In the genomic region with DNA sequence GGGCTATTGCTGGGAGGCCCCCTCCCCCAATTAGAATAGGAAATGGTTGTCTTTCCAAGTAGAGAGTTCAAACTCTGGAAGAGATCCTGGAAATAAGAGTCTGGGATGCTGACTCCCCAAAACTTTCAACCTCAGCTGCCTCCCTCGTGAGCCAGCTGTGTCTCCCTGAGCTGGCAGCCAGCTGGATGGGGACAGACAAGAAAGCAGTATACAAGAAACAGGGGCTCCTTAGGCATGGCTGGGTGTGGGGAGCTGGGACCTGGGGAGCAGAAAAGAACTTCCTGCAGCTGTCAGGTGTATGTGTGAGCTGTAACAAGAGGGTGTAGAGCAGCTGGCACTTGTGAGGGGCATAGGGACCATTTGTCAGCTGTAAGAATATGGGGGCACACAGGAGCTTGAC, we compare ENCODE assay signal across 9 mouse cellular contexts. TPM values are rescaled to one million over a fixed set of nuclear protein-coding genes. Genes with fewer than 3 reads are reported as not detected.
DNase-seq lines count a peak whose midpoint lies in the region; ATAC-seq and TF ChIP-seq lines count a peak whose summit lies in the region.
"Had no signal": no experiment of that assay in that cellular context is flagged by ENCODE, and none has a peak within 500 bp of the region (broad histone marks: within the 10 kb centered on the region; RNA-seq: fewer than 3 reads in every experiment).

No protein-coding gene starts in this region.

- H3K4me1 ChIP-seq in heart, embryonic 15.5 days (replicated peaks) = peaks cover 83% of the 10 kb centered on the region
- peaks cover 36% of the 10 kb centered on the region for H3K4me1 ChIP-seq in forebrain, postnatal 0 days (ENCODE audit: insufficient read depth)
- H3K4me1 ChIP-seq in midbrain, embryonic 15.5 days = peaks cover 47% of the 10 kb centered on the region

- H3K27ac ChIP-seq in heart, embryonic 15.5 days = peak overlapping the region; percentile 82
- H3K27ac ChIP-seq in forebrain, postnatal 0 days (ENCODE audit: low read depth, low read length) = peak overlapping the region; percentile 80
- peak overlapping the region; percentile 86 for H3K27ac ChIP-seq in midbrain, embryonic 15.5 days

- H3K27me3 ChIP-seq in heart, embryonic 15.5 days = no peaks in the 10 kb centered on the region
- H3K27me3 ChIP-seq in forebrain, postnatal 0 days (ENCODE audit: insufficient read depth, low read length) = no peaks in the 10 kb centered on the region
- no peaks in the 10 kb centered on the region for H3K27me3 ChIP-seq in midbrain, embryonic 15.5 days (replicated peaks)

- no peaks in the 10 kb centered on the region for H3K9me3 ChIP-seq in heart, embryonic 15.5 days (replicated peaks)
- no peaks in the 10 kb centered on the region for H3K9me3 ChIP-seq in forebrain, postnatal 0 days (ENCODE audit: low read length)
- no peaks in the 10 kb centered on the region for H3K9me3 ChIP-seq in midbrain, embryonic 15.5 days
- H3K9me3 ChIP-seq: G1E had no signal

- H3K36me3 ChIP-seq in heart, embryonic 15.5 days = no peaks in the 10 kb centered on the region
- no peaks in the 10 kb centered on the region; the same call in 1 of the 2 replicates for H3K36me3 ChIP-seq in forebrain, postnatal 0 days (ENCODE audit: insufficient read depth)
- H3K36me3 ChIP-seq in midbrain, embryonic 15.5 days (replicated peaks) = no peaks in the 10 kb centered on the region

- no peak overlapping the region for H3K9ac ChIP-seq in heart, embryonic 15.5 days
- no peak overlapping the region for H3K9ac ChIP-seq in forebrain, postnatal 0 days
- H3K9ac ChIP-seq in midbrain, embryonic 15.5 days = no peak overlapping the region

- no peak for TF ChIP-seq CTCF in forebrain, postnatal 0 days (IDR thresholded peaks at IDR 0.05; ENCODE audit: low read depth)

- no peak overlapping the region for H3K4me2 ChIP-seq in heart, embryonic 15.5 days
- peak overlapping the region; percentile 40; the same call in 1 of the 2 replicates for H3K4me2 ChIP-seq in forebrain, postnatal 0 days (ENCODE audit: low read depth)
- peak overlapping the region; percentile 81; the same call in 1 of the 2 replicates for H3K4me2 ChIP-seq in midbrain, embryonic 15.5 days

- WGBS in heart, embryonic 15.5 days = 38% methylated on average over 1 of the region's 1 CpGs
- WGBS in forebrain, postnatal 0 days = 16% methylated on average over 1 of the region's 1 CpGs
- WGBS in midbrain, embryonic 15.5 days = 41% methylated on average over 1 of the region's 1 CpGs

- intact Hi-C loops in heart, postnatal 14 days (cut with DNase I) = no loop called here

- no peak for DNase-seq in heart, postnatal 14 days
- DNase-seq in adipocyte (ENCODE audit: low spot score) = peak; percentile 73
- no peak for DNase-seq in forebrain, postnatal 0 days
- DNase-seq in gastrocnemius, postnatal 4 days (ENCODE audit: low spot score in 2 of 2) = no peak
- no peak for DNase-seq in c-Kit-positive CD71-positive TER-119-positive erythroid progenitor cells, embryonic 14.5 days (ENCODE audit: low spot score)

- no peak overlapping the region for H3K4me3 ChIP-seq in heart, embryonic 15.5 days
- H3K4me3 ChIP-seq in forebrain, postnatal 0 days (ENCODE audit: low read depth, low read length) = no peak overlapping the region
- H3K4me3 ChIP-seq in midbrain, embryonic 15.5 days = no peak overlapping the region

- ATAC-seq in heart, embryonic 15.5 days (replicated peaks; ENCODE audit: insufficient number of reproducible peaks, insufficient read depth, low FRiP score, low read depth) = no peak
- no peak for ATAC-seq in forebrain, postnatal 0 days
- ATAC-seq in midbrain, embryonic 15.5 days (replicated peaks) = no peak
- ATAC-seq in frontal cortex, adult (ENCODE audit: low TSS enrichment) = no peak

RNA-seq across cellular contexts. Expression of gene Tnk2, which starts 16.4 kb away (rescaled TPM):
- 6.9 and 9.5 TPM in 2 replicates for polyA plus RNA-seq in heart, embryonic 15.5 days (2015; fragmentation: Nextera tagmentation; extraction: Ambion mirVana)
- 10 to 100 TPM; 24.1 to 26.7 TPM for total RNA-seq in heart, postnatal 14 days (2021)
- 48.4 and 55.3 TPM in 2 replicates for total RNA-seq in forebrain, postnatal 0 days (2014; rRNA removed)
- 10.3 and 13.2 TPM in 2 replicates for polyA plus RNA-seq in forebrain, postnatal 0 days (2015; fragmentation: Nextera tagmentation; extraction: Ambion mirVana)
- polyA plus RNA-seq in midbrain, embryonic 15.5 days (2015; fragmentation: Nextera tagmentation; extraction: Ambion mirVana) = 22.0 and 24.2 TPM in 2 replicates
- 10 to 100 TPM; 79.9 to 82.7 TPM for total RNA-seq in gastrocnemius, postnatal 4 days (2021)

RNA-seq across cellular contexts. Expression of gene Tfrc, which starts 51.4 kb away (rescaled TPM):
- polyA plus RNA-seq in heart, embryonic 15.5 days (2015; fragmentation: Nextera tagmentation; extraction: Ambion mirVana) = 34.5 and 34.8 TPM in 2 replicates
- total RNA-seq in heart, postnatal 14 days (2021) = 100 to 1,000 TPM; 273 to 386 TPM
- total RNA-seq in forebrain, postnatal 0 days (2014; rRNA removed) = 70.3 and 112 TPM in 2 replicates
- 34.8 and 35.3 TPM in 2 replicates for polyA plus RNA-seq in forebrain, postnatal 0 days (2015; fragmentation: Nextera tagmentation; extraction: Ambion mirVana)
- polyA plus RNA-seq in midbrain, embryonic 15.5 days (2015; fragmentation: Nextera tagmentation; extraction: Ambion mirVana) = 33.0 and 35.6 TPM in 2 replicates
- 100 to 1,000 TPM in 1 of 2 experiments, 10 to 100 TPM in 1; 83.5 to 124 TPM for total RNA-seq in gastrocnemius, postnatal 4 days (2021)
